Mouse (Mus musculus): Measurements from ENCODE around the gene 1700011M02Rik. TPM values are rescaled to one million over a fixed set of nuclear protein-coding genes. Genes with fewer than 3 reads are reported as not detected.
"Not testable (repeated sequence)": the region's sequence is repeated elsewhere in the genome, so short reads cannot be mapped to it uniquely, and the experiment has no call there.

The 1700011M02Rik gene
- total and polyA plus RNA-seq, 2 experiments, result not detected

DNA sequence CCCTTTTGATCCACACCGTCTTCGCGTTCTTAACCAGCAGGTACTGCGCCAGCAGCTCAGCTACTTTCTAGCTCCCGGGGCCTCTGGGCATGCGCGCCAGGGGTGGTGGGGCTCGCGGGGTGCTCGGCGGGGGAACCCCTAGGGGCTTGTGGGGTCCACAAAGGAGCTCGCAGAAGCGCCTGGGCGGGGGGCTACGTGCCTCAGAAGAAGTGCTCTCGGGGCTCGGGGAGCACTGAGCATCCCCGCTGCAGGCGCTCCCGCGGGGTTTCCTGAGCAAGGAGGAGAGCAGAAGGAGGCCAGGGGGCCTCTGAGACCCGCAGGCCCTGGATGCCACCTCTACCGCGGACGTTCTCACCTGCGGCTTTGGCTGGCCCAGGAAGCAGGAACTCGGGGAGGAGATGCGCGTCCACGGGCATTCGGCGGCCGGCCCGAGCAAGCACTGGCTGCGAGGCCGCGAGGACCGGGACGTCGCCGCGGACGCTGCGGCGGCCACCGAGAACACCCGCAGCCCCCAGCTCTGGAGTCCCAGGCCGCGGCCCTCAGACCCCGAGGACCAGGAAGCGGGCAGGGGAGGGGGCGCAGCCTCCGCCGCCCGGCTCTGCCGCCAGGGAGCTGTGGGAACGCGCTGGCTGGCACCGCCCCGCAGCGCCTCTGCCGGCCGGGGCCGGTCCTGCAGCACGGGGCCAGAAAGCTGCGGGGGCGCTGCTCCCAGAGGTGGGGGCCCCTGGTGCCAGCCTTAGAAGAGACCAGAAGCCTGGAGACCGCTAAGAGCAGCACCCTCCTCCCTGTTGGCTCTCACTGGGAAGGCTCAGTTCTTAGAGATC, 25.1 kb downstream of the 1700011M02Rik start:
- Histone ChIP-seq H3K79me2 (ENCODE audit: control insufficient read depth, insufficient read depth, low read length) (no peaks in the 10 kb centered on the region), H3K27ac (replicated peaks; ENCODE audit: insufficient read depth, low read depth, low read length) (no peak overlapping the region), H3K9ac (ENCODE audit: low read depth, low read length) (no peak overlapping the region), H3K4me1 (ENCODE audit: control insufficient read depth, insufficient read depth, low read length) (no peaks in the 10 kb centered on the region), H3K36me3 (ENCODE audit: control insufficient read depth, insufficient read depth, low read length) (no peaks in the 10 kb centered on the region), H3K27me3 (ENCODE audit: control insufficient read depth, insufficient read depth, low read length) (no peaks in the 10 kb centered on the region; the same call in 1 of the 2 replicates), H3K4me3 (ENCODE audit: insufficient read depth, low read depth, low read length) (peak overlapping the region; percentile 53; the same call in 1 of the 2 replicates)
- TF ChIP-seq POLR2A (IDR thresholded peaks at IDR 0.05; ENCODE audit: extremely low read depth, insufficient read depth, low read length), result no peak
- peak; percentile 56; the same call in 1 of the 2 replicates for TF ChIP-seq CTCF (IDR thresholded peaks at IDR 0.05; ENCODE audit: low read depth, low read length)
- DNase-seq (ENCODE audit: extremely low read depth, low read depth, low spot score), result no peak
- 2% methylated on average over 43 of the region's 68 CpGs for WGBS

DNA sequence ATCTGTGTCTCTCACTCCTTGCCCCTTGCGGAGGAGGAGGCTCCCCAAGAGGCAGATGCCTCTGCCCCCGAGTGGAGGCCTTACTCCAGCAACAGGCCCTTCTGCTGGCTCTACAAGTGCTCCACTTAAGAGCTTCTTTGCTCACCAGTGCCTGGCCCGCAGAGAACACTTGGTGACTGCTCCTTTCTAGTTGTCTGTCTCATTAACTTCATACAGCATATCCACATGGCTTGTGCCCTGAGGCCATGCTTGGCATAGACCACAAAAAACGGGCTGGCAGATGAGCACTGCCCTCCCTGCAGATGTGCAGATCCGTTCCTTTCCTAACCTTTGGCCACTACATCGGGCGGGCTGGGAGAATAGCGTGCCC, 25.7 kb downstream of the 1700011M02Rik start:
- Histone ChIP-seq H3K9ac (ENCODE audit: low read depth, low read length) (no peak overlapping the region), H3K79me2 (ENCODE audit: control insufficient read depth, insufficient read depth, low read length) (no peaks in the 10 kb centered on the region), H3K27ac (replicated peaks; ENCODE audit: insufficient read depth, low read depth, low read length) (no peak overlapping the region), H3K36me3 (ENCODE audit: control insufficient read depth, insufficient read depth, low read length) (no peaks in the 10 kb centered on the region), H3K4me1 (ENCODE audit: control insufficient read depth, insufficient read depth, low read length) (no peaks in the 10 kb centered on the region), H3K27me3 (ENCODE audit: control insufficient read depth, insufficient read depth, low read length) (no peaks in the 10 kb centered on the region; the same call in 1 of the 2 replicates), H3K4me3 (ENCODE audit: insufficient read depth, low read depth, low read length) (no peak overlapping the region)
- 55% methylated on average over 8 of the region's 8 CpGs for WGBS
- TF ChIP-seq POLR2A (IDR thresholded peaks at IDR 0.05; ENCODE audit: extremely low read depth, insufficient read depth, low read length) (no peak), CTCF (IDR thresholded peaks at IDR 0.05; ENCODE audit: low read depth, low read length) (no peak)
- no peak for DNase-seq (ENCODE audit: extremely low read depth, low read depth, low spot score)

DNA sequence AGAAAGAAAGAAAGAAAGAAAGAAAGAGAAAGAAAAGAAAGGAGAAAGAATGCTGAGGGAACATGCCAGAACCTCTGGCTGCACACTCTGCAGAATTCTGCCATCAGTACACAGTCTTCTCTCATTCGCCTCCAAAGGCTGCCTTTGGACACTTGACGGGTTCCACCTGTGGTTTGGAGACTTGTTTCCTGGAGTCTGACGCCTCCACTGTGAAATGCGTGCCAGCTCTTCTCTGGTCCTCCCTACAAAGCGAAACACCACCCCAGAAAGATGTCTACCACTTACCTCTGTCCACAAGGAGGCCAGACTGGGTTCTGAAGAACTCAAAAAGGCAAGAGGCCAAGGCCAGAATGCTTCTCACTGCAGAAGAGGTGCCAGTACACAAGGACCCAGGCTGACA, 28.0 kb downstream of the 1700011M02Rik start:
- H3K4me1 ChIP-seq (ENCODE audit: control insufficient read depth, insufficient read depth, low read length), result no peaks in the 10 kb centered on the region
- H3K4me3 ChIP-seq (ENCODE audit: insufficient read depth, low read depth, low read length), result no peak overlapping the region
- H3K36me3 ChIP-seq (ENCODE audit: control insufficient read depth, insufficient read depth, low read length), result no peaks in the 10 kb centered on the region
- DNase-seq (ENCODE audit: extremely low read depth, low read depth, low spot score), result no peak
- no peaks in the 10 kb centered on the region for H3K79me2 ChIP-seq (ENCODE audit: control insufficient read depth, insufficient read depth, low read length)
- no peaks in the 10 kb centered on the region; the same call in 1 of the 2 replicates for H3K27me3 ChIP-seq (ENCODE audit: control insufficient read depth, insufficient read depth, low read length)
- TF ChIP-seq CTCF (IDR thresholded peaks at IDR 0.05; ENCODE audit: low read depth, low read length), result no peak
- TF ChIP-seq POLR2A (IDR thresholded peaks at IDR 0.05; ENCODE audit: extremely low read depth, insufficient read depth, low read length), result no peak
- no peak overlapping the region for H3K9ac ChIP-seq (ENCODE audit: low read depth, low read length)
- WGBS, result 69% methylated on average over 5 of the region's 5 CpGs
- no peak overlapping the region for H3K27ac ChIP-seq (replicated peaks; ENCODE audit: insufficient read depth, low read depth, low read length)

DNA sequence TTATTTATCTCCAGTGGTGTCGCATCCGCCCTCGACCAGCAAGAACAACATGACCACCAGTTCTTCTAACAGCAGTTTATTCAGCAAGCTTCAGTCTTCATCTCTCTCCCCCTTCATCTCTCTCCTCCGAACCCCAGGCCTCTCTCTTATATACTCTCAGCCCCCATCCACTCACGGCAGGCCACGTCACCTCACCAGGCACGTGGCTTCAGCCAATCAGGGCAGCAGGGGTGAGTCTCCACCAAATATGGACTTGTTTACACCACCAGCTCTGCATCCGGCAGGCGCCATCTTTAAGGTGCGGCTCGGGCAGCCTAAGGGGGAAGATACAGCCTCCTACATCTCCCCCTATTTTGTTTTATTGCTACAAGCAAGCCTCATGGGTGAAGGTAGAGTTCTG, 41.4 kb downstream of the 1700011M02Rik start:
- not testable (repeated sequence) for H3K4me1 ChIP-seq (ENCODE audit: control insufficient read depth, insufficient read depth, low read length); DNase-seq (ENCODE audit: extremely low read depth, low read depth, low spot score); H3K36me3 ChIP-seq (ENCODE audit: control insufficient read depth, insufficient read depth, low read length); H3K4me3 ChIP-seq (ENCODE audit: insufficient read depth, low read depth, low read length); H3K79me2 ChIP-seq (ENCODE audit: control insufficient read depth, insufficient read depth, low read length); H3K9ac ChIP-seq (ENCODE audit: low read depth, low read length); H3K27ac ChIP-seq (replicated peaks; ENCODE audit: insufficient read depth, low read depth, low read length); H3K27me3 ChIP-seq (ENCODE audit: control insufficient read depth, insufficient read depth, low read length)
- 86% methylated on average over 11 of the region's 11 CpGs for WGBS

DNA sequence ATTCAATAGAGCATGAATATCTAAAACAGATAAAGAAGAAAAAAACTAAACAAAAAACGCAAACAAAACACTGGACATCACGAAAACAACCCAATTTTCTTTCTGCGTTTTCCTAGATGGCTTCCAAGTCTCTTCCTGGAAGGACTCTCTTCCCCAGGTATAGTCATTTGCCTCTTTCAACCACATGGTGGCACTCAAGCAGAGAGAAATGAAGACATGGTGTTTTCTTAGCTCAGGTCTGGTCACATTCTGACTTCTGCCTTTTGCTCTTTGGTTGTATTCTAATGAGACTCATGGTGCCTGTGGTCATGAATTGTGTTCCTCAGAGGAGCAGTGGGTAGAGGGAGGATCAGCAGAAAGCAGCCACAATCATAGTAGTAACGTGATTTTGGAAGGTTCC, 50.2 kb downstream of the 1700011M02Rik start:
- DNase-seq (ENCODE audit: extremely low read depth, low read depth, low spot score), result peak; percentile 53
- Histone ChIP-seq H3K4me1 (ENCODE audit: control insufficient read depth, insufficient read depth, low read length) (no peaks in the 10 kb centered on the region), H3K27ac (replicated peaks; ENCODE audit: insufficient read depth, low read depth, low read length) (no peak overlapping the region), H3K27me3 (ENCODE audit: control insufficient read depth, insufficient read depth, low read length) (no peaks in the 10 kb centered on the region), H3K79me2 (ENCODE audit: control insufficient read depth, insufficient read depth, low read length) (no peaks in the 10 kb centered on the region), H3K9ac (ENCODE audit: low read depth, low read length) (no peak overlapping the region), H3K36me3 (ENCODE audit: control insufficient read depth, insufficient read depth, low read length) (no peaks in the 10 kb centered on the region), H3K4me3 (ENCODE audit: insufficient read depth, low read depth, low read length) (no peak overlapping the region)
- WGBS, result 20% methylated on average over 4 of the region's 4 CpGs
- TF ChIP-seq POLR2A (IDR thresholded peaks at IDR 0.05; ENCODE audit: extremely low read depth, insufficient read depth, low read length) (no peak), CTCF (IDR thresholded peaks at IDR 0.05; ENCODE audit: low read depth, low read length) (peak; percentile 16; the same call in 1 of the 2 replicates)

Other genes with a start within 250 kb of the 1700011M02Rik start
- gene Gm3880, start 221.9 kb upstream of the 1700011M02Rik start, total RNA-seq (2014; rRNA removed), result not detected in 2 replicates
- gene Gm3880, start 221.9 kb upstream of the 1700011M02Rik start, polyA plus RNA-seq (2012; rRNA removed), result not detected in 2 replicates
- not detected in 2 replicates for gene Gm9112, start 201.3 kb upstream of the 1700011M02Rik start, total RNA-seq (2014; rRNA removed)
- gene Gm9112, start 201.3 kb upstream of the 1700011M02Rik start, polyA plus RNA-seq (2012; rRNA removed), result not detected in 2 replicates
- not detected in 2 replicates for gene Dmrtc1b, start 201.0 kb upstream of the 1700011M02Rik start, total RNA-seq (2014; rRNA removed)
- gene Dmrtc1b, start 201.0 kb upstream of the 1700011M02Rik start, polyA plus RNA-seq (2012; rRNA removed), result not detected in 2 replicates
- not detected in 2 replicates for gene Dmrtc1c1, start 105.9 kb upstream of the 1700011M02Rik start, total RNA-seq (2014; rRNA removed)
- gene Dmrtc1c1, start 105.9 kb upstream of the 1700011M02Rik start, polyA plus RNA-seq (2012; rRNA removed), result not detected in 2 replicates
- gene Dmrtc1c2, start 54.3 kb upstream of the 1700011M02Rik start, total RNA-seq (2014; rRNA removed), result not detected in 2 replicates
- gene Dmrtc1c2, start 54.3 kb upstream of the 1700011M02Rik start, polyA plus RNA-seq (2012; rRNA removed), result not detected in 2 replicates
- gene 1700031F05Rik, start 40.9 kb upstream of the 1700011M02Rik start, total RNA-seq (2014; rRNA removed), result not detected in 2 replicates
- not detected in 2 replicates for gene 1700031F05Rik, start 40.9 kb upstream of the 1700011M02Rik start, polyA plus RNA-seq (2012; rRNA removed)
- gene Dmrtc1a, start 218 bp upstream of the 1700011M02Rik start, total RNA-seq (2014; rRNA removed), result not detected in 2 replicates
- gene Dmrtc1a, start 218 bp upstream of the 1700011M02Rik start, polyA plus RNA-seq (2012; rRNA removed), result not detected in 2 replicates
- gene 1700018G05Rik, start 19.5 kb downstream of the 1700011M02Rik start, total RNA-seq (2014; rRNA removed), result not detected in 2 replicates
- not detected in 2 replicates for gene 1700018G05Rik, start 19.5 kb downstream of the 1700011M02Rik start, polyA plus RNA-seq (2012; rRNA removed)